Mouse (Mus musculus) lung, adult 18-20 months (tissue): Measurements from ENCODE around the gene Rnf17.

Experiments
- DNase-seq, 2 experiments: peaks; one replicate each; pipeline ENCODE4 v3.0.0; 2022; ENCODE audit warnings: mixed read lengths in 2 of 2

Rnf17 gene

DNA sequence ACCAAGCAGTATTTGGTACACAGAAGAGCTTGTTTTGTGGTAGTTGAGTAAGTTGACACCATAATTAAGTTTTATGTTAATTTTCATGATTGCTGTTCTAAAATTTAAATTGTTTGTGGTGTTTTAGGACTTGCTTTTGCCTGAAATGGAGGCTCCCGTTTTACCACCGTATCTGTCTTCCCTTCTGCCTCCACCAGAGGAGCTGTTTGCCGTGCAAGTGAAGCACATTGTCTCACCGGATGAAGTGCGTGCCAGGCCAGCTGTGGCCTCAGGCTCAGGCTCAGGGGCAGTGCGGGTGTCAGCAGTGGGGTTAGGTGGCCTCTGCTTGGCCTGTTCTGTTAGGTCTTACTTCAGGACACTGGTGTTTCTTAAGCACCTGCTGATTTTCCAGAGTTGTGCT lies 109.7 kb downstream of the Rnf17 start:
- peak in 1 of 2 experiments; percentile 1 for DNase-seq

DNA sequence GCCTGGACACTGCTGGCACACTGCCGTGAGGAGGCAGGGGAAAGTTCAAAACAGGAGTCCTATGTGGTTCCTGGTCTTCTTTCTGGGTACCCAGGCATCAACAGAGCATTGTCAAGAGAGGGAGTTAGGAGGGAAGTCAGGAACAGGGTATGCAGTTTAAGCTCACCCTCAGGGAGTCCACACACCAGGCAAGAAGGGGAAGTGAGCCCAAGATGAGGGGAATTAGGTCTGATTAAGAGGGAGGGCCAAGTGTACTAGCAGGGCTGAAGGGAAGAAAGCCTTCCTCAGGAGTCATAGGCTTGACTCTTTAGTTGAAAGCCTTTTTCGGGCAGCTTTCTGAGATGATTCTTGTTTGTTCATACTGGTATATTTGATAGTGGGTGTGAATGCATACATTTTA lies 112.4 kb downstream of the Rnf17 start:
- no peak for DNase-seq

DNA sequence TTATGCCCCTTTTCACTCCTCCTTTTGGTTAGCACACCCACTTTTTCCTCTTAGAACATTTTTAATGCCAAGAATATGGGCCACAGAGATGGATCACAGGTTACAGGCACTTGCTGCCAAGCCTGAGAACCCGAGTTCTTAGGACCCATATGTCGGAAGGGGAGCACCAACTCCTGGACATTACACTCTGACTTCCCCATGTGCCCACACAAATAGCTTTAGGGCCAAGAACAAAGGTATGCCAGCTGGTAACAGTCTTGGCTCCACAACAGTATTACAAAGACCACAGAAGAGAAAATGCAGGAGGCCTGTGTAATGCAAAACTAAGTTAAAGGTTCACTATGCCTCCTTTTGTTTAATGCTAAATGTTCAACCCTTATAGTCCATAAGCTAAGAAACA lies 128.4 kb downstream of the Rnf17 start:
- DNase-seq = no peak

DNA sequence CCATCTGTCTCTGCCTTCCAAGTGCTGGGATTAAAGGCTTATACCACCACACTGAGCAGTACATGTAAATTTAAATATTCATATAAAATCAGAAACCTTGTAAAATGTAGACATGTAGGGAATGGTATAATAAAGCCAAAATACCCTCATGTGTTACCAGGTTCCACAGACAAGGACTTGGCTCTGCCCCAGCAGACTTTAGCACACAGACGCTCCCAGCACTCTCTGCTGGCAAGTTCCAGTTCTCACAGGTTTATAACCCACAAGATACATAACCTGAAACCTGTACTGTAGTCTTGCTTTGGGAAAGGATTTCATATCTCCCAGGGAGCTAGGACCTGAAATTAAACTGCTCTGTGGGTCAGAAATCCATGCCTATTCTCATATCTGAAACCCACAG lies 142.6 kb downstream of the Rnf17 start:
- no peak for DNase-seq

DNA sequence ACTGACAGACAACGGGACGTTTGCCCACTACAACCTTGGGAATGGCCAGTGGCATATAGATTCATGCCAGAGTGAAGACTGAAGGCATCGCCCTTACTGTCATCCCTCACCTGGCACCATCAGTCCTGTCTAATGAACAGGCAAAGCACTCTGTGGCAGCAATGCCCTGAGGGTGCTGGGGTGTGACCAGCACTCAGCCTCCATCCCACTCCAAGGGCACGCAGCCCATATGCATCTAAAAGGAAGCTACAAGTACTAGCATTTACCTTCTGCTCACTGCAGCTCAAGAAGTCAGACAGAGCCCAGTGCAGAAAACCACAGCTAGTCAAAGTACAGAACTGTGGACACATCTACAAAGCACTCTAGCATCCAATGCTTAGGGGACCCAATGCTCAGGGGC lies 143.1 kb downstream of the Rnf17 start:
- DNase-seq = no peak

DNA sequence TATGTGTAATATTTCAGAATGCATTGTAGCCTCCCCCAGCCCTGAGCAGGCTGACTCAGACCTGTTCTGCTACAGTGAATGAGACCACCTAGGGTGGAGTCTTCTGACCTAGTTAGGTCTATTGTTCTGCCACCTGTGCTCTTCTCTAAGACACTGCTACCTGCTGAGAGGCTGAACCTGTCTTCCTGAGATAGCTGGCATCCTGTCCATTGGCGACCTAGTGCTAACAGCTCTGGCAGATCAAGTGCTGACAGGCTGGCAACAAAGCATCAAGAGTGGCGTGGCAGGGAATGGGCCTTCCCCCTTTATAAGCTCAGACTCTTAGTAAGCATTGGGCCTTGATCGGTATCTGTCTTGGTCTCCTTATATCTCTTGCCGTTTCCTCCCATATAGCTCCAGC lies 148.6 kb downstream of the Rnf17 start:
- DNase-seq = no peak

DNA sequence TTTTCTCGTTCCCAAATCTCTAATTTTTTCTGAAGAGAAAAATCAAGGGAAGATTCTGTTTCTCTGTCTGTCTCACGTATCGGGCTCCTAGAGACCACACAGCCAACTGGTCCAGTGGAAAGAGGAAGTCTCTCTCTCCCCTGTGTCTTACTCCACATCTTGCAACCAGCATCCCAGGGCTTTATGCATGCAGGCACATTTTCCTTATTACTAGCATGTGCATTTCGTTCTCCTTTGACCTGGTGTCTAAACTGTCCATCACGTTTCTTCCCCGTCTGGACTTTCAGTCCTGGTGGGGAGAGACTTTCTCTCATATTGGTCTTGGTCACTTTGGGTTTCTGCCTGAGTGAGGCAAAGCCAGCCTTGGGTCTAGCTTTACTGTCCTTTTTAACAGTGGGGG lies 150.5 kb downstream of the Rnf17 start:
- DNase-seq = no peak

DNA sequence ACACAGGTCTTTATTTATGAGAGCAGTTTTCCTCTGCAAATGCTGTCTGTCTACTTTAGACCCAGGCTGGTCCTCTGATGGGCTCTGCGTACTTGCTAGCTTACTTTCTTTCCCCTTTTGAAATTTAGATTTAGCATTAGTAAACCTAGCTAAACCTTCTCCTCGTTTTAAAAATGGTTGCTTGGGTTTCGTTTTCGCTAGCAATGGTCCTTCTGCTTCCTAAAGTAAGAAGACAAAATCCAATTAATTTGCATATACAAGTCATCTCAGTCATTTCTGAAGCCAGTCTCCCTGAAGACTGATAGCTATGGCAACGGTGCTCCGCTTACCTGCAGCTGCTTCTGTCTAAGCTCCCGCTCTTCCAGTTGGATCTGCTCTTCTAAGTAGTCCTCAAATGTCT lies 150.9 kb downstream of the Rnf17 start:
- DNase-seq = no peak

DNA sequence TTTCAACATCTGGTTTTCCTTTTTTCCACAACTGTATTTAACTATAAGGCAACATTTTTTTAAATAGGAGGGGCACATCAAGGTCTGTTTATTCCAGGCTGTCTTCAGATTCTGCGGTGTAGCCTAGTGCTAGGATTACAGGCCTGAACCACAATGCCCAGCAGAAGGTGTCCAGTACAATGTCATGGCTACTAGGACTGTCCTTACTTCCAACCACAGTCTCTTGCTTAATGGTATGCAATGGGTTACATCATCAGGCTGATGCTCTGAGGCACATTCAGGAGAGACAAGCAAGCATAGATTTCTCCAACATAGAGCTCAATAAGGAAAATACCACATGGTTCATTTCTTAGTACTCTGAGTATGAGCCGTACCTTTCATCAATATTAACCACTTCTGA lies 152.3 kb downstream of the Rnf17 start:
- DNase-seq = no peak

DNA sequence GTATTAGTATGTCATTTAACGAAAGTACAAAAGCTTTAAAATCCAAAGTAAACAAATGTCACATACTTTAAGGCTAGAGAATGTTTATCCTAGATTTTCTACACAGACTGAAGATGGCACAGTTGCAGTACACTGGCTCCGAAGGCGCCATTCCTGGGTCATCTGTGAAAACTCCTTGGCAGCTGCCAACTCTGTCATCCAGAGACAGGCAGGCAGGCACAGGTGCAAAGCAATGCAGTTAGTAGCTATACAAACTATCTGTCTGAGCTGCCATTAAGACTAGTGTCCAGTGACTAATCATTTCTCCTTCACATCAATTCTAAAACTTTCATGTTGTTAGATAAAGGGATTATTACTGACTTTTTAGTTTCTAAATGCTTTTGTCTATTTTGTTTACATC lies 156.8 kb downstream of the Rnf17 start:
- no peak for DNase-seq

DNA sequence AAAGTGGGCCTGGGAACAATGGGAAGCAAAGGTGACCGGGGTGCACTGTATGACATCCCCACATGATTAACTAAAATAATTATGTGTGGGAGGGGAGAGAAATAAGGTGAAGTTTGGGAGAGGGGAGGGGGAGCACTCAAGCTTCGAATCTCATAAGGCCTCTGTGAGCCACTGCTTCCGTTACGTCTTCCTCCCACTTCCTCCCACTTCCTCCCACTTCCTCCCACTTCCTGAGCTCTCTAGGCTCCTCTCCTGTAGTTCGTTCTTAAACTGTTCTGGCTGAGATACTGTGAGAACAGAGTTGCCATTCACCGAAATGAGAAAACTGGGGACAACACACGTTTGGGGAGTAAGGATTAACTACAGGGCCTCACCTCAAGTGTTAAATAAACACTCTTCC lies 165.1 kb downstream of the Rnf17 start:
- DNase-seq = no peak

DNA sequence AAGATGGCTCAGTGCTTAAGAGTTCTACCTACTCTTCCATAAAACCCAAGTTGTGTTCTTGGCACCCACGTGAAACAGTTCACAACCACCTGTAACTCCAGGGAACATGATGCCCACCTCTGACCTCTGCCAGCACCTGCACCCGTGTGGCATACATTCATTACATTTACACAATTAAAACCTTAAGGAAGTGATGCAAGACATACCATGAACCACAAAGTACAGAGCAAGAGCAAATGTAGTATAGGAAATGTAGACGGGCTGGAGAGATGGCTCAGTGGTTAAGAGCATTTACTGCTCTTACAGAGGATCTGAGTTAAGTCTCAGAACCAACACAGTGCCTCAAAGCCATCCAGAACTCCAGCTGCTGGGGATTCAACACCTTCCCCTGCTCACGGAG lies 166.7 kb downstream of the Rnf17 start:
- no peak for DNase-seq

DNA sequence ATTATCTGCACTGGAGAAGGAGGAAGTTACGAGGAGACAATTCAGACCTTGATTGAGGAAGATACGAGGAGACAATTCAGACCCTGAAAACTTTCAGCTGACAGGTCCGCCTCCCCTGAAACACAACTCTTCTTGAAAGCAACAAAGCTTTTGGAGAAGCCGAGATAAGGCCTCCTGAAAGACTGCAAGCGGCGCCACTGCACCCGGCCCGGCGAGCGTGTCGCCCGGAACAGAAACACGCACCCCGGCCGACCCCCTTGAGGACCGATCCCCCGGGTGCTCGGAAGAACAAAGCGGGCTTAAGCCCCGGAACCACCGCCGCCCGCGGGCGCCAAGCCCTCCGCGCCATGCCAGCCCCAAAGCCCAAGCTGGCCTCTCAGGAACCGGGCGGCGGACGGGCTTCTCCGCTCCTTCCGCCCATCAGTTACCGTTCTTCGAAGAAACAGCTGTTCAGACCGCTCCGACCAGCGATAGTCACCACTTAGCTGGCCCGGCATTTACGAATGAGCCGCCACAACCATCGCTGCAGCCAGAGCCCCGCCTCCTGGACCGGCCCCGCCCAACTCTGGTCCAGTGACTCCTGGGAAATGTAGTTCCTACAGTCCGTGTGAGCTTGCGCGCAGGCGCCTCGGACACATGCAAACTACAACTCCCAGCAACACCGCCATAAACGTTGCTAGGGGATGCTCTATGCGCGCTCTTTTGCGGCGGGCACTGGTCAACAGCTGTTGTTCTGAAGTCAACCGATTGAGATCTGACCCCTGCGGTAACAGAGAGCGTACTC lies 169.1 kb downstream of the Rnf17 start:
- peak; percentile 96 to 97 for DNase-seq

DNA sequence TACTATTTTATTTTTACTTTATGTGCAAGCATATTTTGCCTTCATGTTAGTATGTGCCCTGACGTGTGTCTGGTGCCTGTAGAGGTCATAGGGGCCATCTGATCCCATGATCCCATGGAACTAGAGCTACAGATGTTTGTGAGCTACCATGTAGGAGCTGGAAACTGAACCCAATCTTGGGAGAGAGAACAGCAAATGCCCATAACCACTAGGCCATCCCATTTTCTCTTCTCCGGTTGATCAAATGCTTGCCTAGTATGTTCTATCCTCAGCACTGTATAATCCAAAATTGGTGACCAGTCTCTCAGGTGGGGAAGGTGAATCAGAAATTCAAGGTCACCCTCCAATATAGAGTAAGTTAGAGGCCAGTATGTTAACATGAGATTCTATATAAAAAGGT lies 170.2 kb downstream of the Rnf17 start:
- DNase-seq = no peak
